Mouse (Mus musculus) frontal cortex, postnatal 14 days (tissue): ENCODE data around the gene Tnni1.

Source experiments
- DNase-seq, 2 experiments: peaks; one replicate each; pipeline ENCODE4 v3.0.0; 2022; ENCODE audit warnings: low spot score in 2 of 2

Gene Tnni1

DNA sequence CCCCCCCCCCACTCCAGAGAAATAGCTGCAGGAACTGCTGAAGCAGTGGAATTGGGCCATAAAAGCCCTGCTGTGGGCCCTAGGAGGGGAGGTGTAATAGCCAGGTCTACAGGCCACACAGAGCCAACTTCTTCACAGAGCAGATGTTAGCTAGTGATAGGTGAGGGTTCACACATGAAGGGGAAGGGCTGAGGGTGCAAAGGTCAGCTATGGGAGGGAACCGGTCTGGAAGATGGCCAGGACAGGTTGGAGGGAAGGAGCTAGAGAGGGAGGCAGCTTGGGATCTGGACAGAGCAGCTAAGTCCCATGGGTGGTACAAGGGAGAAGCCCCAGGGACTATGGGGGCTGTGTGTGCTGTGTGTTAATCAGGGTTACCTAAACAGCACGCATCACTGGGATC lies 30.9 kb downstream of the Tnni1 start:
- DNase-seq, result no peak

DNA sequence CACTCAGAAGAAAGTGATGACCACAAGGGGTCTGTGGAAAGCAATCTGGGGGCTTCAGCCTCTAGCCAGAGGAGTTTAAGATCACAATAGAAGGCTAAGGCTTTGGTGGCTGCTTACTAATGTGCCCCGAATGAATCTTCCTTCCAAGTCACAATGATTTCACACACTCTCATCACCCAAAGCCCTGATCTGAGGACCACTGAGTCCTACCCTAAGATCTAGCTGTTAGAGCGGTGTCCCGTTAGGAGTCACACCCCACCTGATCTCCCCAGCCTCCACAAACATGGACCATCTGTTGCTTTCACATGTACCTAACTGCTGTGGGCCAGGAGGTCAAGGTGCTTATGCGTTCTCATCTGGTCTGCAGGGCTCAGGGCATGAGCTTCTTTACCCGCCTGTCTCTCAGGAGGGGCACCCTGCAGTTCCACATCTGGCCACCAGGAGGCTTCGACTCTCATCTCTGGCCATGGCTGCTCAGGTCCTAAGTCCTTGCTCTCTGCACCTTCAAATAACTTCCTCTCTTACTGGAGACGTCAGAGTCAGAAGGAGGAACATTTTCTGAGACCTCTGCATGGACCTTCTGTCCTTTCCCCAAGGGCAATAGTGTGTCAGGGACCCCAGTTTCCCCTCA lies 31.9 kb downstream of the Tnni1 start:
- peak; percentile 34 to 77 for DNase-seq

DNA sequence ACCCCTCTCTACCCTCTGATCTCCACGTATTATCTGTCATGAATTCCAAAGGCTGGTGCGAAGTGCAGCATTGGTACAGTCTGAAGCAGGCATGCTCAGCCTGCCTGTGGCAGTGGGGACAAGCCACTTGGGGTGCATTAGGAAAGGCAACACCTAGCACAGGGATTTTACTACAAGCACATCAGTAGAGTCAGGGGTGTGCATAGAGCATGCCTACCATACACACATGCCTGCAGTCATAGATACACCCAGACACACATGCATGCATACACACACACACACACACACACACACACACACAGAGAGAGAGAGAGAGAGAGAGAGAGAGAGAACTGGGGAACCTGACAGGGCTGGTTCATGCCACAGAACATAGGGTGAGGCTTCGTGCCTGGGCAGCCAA lies 33.0 kb downstream of the Tnni1 start:
- DNase-seq, result no peak

DNA sequence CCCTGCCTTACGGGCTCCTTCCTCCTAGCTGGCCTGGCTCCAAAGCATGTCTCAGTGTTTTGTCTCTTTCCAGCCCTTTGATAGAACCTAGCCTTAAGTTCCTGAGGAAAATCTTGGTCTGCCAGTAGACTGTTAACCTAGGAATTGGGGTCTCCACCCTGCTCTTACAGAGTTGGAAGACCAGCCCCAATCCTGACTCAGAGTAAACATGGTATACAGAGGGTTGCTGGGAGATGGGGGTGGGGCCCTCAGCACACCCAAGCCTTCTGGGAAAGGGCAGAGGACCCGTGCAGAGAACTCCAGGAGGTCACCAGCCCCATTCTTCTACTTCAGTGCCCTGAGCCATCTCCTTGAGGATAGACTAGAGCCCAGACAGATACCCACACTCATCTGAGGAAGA lies 33.4 kb downstream of the Tnni1 start:
- no peak for DNase-seq

DNA sequence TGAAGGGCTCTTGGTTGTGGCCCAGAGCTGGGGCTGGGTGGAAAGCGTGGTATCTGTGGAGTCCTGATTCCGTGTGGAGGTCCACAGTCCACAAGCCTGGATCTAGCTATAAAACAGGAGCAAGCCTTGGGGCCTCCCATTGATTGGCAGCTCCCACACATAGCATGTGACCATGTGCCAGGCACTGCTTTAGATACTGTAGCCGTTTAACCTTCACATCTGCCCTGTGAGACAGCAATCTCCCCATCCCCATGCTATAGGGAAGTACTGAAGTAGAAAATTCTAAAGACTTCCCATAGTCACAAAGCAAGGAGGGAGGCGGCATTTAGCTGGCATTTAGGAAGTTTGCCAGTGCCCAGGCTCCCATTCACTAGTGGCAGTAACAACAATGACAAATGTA lies 33.8 kb downstream of the Tnni1 start:
- no peak for DNase-seq

DNA sequence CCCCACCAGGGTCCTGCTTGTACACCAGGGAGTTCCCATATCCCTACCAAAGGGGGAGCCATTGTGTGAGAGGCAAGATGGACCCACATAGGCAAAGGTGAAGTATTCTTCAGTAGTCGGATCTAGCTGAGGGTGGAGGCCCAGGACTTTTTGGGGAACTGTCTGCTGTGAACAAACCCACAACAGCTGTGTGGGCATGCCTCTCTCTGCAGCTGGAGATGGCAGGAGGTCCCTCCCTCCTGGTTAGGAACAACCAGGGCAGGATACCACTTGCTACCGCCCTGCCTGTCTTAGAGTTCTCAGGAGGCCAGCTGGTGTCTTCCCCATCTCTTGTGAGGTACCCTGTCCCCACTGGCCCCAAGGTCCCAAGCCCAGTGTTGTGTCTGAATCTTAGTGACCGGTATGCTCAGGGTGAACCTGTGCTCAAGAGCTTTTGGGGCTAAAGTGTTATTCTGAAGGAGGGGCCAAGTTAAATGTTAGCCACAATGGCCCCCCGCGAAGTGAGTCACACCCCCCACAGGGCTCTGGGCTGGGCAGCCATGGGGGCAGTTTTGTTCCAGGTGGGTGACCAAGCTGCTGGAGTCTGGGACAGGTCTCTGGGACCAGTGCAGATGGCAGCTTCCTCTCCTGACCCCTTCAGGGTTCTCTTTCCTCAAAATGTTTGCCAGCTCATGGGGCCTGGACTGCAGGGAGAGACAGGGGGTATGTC lies 34.6 kb downstream of the Tnni1 start:
- no peak for DNase-seq

DNA sequence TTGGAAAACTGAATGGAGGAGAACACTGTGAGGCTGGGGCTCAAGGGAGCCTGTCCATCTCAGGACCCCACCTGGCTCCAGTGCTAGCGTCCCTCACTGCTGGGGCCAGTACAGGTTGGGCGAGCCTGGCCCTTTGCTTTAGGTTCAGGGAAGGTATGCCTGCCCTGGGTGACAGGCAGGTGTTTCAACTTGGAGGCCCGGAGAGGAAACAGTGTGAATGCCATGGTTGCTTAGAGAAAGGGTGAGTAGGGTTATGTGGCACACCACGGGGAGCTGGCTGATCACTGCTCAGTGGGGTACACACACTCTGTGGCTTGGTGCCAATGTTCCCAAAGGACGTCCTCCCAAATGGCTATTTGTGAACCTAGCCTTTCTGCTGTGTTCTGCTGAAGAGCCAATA lies 35.3 kb downstream of the Tnni1 start:
- DNase-seq, result no peak

DNA sequence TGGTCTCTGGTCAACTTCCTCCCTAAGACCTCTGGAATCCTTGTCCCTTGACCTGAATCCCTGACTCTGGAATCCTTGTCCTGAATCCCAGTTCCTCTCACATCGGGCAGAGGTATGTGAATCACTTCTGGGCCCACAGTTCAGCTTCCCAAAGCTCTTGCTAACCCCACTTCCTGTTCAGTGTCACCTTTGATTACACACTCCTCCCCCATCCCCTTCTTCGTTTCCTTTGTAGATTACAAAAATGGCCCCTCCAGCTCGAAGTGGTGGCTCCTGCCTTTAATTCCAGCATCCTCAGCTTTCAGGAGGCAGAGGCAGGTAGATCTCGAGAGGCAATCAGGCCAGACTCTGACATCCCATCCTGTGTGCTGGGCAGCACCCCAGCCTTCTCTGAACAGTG lies 38.4 kb downstream of the Tnni1 start:
- no peak for DNase-seq

DNA sequence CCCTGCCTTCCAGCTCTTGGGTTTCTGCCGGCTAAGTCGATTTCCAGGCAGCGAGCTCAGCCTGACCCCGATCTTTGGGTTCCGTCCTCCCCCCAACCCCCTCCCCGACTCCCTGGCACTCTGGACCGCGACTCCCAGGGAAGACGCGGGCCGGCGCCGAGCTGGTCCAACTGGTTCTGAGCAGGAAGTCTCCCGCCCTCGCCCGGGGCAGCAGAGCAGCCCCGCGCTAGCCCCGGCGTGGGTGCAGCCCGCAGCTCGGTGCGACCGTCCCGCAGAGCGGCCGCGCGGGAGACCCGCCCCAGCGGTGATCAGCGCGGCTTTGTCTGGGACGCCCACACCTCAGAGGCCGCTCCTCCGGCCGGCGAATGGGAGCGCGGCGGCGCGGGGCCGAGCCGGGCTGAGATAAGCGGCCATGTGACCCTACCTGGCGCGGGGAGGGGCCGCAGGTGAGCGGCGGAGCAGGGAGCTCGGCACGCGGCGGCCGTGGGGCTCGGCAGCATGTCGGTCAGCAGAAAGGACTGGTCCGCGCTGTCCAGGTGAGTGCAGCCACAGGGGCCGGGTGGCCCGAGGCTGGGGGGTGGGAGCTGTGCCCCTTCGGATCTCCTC lies 39.4 kb downstream of the Tnni1 start, which contains the start of gene Lad1:
Lad1 (plus strand) TSS at position 118 of the 606 bp plus-strand sequence.
- no peak for DNase-seq

DNA sequence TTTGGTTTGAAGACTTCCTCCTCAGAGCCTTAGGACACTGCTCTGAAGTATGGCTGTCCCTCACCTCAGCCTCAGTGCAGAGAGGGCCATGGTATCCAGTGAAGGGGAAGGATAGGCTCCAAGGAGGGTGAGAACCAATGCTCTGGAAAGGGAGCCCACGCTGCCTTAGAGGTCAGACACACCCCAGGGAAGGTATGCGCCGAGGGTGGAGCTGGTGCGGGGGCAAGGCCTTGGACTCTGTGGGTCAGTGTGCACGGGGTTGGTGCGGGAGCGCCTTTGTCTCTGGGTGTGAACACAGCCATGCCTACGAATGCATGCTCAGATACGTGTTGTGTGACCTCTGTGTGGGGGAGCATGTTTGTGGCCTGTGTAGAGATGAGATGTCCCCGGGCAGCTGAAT lies 40.8 kb downstream of the Tnni1 start:
- no peak for DNase-seq

DNA sequence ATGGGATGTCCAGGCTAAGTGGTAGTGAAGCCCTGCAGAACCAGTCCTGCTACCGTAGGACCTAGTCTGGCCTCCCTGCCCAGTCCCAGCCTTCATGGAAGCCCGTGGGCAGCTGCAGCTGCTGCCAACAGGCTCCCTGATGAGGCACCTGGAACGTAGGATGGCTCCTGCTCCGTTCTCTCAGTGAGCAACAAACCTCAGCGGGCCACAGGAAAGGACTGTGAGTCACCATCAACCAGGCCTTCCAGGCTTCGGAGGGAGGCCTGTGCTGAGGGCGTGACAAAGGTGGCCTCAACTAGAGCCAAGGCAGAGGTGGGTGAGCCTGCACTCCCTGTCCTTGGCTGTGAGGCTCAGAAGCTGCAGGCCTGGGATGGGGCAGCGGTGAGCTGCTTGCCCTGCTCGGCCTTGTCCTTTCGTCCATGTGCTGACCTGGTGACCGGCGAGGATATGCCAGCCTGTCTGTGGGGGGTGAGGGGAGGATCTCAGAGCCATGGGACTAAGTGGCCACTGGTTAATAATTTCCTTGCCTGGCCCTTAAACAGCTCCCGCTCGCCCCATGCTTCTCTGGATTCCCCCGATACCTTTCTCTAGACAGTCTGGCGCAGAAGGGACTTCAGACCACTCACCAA lies 41.6 kb downstream of the Tnni1 start:
- no peak for DNase-seq

DNA sequence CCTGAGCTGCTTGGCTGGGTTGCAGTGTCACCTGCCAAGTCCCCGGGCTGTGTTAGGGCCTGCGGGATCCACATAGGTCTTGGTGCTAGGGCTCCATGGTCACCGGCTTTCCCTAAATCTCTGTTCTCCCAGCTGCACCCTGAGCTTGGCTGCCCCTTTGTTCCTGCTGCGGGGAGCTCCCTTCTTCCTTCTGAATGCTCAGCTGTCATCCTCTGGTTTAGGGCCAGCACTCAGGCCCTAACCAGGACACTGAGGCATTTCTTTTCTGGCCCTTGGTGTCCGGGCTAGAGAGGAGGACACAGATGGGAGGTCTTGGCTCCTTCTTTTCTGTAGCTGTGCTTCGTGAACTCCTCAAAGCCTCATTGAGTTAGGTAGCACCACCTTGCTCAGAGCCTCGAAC lies 42.5 kb downstream of the Tnni1 start:
- DNase-seq, result no peak

DNA sequence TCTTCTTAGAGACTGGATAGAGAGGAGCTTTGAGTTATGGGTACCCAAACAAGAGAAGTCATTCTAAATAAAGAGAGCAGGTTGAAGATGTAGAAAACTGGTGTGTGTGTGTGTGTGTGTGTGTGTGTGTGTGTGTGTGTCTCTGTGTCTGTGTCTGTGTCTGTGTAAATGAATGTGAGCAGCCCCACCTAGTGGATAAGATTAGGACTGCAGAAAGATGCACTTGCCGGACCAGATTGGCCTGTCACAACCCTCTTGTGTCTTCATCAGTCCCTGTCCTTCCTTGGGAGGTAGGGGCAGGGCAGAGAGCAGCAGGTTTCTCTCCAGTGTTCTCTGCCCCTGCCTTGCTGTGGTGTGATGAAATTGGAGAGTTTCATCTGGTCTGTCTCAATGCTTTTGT lies 49.7 kb downstream of the Tnni1 start:
- no peak for DNase-seq

DNA sequence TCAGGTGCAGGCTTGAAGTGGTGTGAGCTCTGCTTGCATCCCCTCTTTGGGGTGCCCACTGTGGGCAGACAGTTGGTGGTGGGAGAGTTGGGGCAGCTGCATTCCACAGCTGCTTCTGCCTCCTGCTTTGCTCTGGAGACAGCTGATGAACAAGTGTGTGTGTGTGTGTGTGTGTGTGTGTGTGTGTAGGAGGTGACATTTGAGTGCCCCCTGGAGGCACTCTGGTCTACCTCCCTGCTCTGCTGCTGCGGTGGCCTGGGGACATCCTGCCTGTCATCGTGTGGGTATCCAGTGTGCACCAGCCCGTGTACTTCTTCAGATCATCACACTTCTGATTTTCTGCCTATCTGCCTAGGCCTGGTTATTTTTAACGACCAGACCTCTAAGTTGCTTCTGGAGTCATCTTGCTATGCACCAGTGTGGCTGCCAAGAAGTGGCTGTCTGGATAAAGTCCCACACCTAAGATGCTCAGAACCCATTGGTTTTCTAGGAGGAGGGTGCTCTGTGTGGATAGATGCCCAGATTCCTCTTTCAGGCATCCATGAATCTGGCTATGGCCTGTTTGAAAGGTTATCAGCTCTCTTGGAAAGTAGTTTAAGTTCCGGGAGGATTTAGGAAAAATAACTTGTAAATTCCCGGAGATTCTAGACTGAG lies 55.1 kb downstream of the Tnni1 start:
- no peak for DNase-seq

DNA sequence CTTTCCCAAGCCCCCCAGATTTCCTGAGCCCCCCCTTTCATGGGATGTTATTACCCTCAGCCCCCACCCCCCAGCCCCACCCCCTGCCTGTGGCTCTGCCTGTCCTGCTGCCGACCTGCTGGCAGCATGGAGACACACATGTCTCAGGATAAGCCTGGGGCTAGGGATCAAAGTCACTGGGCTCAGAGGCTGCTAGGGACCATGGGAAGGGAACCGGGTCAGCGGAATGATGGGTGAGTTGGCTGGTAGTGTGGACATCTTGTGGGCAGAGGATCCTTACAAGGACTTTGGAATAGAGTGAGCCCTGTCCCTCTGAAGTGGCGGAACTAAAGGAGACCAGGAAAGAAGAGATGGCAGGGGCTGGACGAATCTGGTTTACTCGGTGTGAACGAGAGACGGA lies 55.7 kb downstream of the Tnni1 start:
- DNase-seq, result no peak

DNA sequence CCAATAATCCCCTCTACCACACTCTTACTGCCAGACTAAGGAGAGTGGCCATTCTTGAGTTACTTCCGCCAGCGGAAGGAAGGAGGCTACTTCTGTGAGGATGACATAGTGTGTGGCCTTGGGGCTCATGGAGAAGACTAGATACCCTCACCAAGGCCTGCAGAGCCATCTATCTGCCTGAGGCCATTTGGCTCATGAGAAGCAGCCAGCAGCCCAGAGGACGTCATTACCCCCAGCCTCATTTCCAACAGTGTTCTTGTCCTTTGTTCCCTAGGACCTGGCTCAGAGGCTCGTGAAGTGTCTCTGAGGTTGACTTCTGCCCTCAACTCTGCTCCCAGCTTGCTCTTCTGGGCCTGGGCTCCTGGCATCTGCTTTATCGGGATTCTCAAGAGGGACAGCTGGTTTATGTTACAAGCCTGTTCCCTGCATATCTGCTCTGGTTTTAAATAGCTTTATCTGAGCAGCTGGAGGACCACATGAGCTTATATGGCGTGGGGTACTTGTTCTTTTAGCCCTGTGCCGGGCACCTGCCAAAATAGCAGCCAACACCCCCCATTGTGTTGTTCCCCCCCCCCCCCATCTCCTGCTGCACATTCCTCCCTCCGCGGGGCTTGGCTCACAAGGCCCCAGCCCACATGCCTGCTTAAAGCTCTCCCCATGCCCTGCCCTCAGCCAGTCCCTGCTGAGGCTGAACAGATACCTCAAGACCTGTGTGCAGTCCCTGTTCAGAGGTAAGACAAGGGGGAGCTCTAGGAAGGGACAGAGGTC lies 56.7 kb downstream of the Tnni1 start, which contains the start of gene Tnnt2:
Tnnt2 (plus strand) TSS at position 639 of the 768 bp plus-strand sequence.
- no peak for DNase-seq

DNA sequence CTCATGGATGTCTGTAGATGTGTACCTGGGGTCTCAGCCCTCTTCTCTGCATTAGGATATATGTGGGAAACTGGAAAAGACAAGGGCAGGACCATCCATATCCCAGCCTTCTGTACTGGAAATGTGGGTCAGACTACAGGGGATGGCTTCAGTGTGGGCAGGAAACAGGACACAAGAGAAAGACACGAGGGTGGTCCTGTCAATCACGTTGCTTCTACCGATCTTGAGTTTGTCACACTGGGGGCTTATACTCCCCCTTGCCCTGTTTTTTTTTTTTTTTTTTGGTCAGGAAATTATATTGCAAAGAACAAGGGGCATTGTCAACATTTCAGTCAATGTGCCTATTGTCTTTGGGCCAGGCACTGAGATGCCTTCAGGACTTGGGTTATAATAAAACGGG lies 59.4 kb downstream of the Tnni1 start:
- DNase-seq, result no peak

DNA sequence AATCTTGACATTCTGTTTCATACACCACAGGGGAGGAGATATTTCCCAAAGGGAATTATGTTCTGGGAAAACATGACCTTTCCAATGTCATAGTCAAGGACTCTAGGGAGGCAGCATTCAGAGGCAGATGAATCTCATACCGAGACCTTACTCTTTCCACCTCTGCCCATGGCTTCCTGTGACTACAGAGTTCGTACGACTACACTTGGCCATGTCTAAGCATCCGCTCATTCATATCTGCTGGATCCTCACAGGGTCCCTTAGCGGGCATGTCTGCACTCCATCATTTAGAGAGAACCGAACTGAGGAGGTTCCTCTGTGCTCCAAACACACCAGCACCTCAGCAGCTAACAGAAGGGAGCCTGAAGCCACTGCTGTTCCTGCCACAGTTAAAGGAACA lies 59.8 kb downstream of the Tnni1 start:
- no peak for DNase-seq

DNA sequence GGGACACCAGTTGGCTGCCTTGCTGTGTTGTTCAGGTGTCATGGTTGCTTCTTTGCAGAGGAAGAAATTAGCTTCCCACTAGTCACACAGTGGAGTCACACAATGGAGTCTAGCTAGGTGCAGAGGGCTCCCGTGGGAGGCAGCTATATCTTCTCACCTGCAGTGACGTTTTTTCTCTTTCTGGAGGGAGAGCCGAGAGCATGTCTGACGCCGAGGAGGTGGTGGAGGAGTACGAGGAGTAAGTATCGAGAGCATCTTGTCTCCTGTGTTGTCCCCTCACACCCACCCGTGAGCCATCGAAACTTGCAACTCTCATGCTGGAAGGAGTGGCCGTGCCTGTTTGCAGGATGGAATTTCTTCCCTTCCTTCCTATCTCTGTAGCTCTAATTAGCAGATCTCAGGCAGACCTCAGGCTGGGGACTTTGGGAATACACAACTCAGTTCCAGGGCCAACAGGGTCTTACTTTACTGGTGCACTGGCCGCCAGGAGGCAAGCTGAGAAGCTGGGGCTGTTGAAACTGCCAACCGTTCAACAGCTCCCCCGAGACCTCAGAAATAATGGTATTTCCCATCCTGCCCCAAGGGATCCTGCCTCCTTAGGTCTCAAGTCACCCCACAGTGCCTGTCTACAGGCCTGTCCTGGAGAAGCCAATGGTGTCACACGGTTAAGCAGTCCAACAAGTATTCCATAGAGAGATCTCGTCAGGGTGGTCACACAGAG lies 61.6 kb downstream of the Tnni1 start:
- DNase-seq, result no peak

DNA sequence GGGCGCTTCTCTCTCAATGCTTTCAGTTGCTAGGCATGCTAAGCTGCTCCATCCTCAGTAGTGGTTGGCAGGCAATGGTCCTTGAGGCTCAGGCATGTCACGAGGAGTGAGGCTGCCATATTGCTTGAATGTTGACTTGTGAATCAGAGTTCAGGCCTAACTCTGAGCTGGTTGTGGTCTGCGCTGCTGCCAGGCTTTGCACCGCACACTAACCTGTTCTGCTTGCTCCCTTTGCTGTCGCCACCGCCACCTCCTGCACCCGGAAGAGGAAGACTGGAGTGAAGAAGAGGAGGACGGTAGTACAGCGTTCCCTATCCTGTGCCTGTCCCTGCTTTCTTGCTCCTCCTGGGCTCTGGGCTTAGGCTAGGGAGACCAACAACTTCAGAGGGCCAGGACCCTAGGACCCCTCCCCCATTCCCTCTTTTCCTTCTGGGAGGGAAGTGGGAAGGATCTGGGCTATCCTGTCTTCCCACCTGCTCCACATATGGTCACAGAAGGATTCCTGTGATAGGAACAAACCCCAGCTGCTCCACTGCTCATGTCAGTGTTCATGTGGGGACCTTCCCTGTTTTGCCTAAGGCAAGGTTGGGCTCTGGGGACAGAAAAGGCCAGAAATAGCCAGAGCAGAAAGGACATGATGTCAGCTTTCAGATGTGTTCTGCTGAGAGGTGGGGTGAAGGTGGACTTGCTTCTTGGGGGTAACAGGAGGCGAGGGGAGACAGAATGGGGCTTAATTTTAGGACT lies 64.5 kb downstream of the Tnni1 start:
- no peak for DNase-seq
